Mouse (Mus musculus) cerebellum, adult 2 months (tissue): Measurements from ENCODE around the gene Sh2b2.

ENCODE experiments used
- CTCF ChIP-seq: fragments of 200-500 bp; IDR thresholded peaks from 2 replicates; pipeline ENCODE4 v1.5.1; 2011; ENCODE audit warnings: low read depth, mild to moderate bottlenecking, control low read depth, low read length, moderate library complexity, borderline replicate concordance; ENCODE audit not compliant: insufficient read depth
- POLR2A ChIP-seq: fragments of 200-500 bp; IDR thresholded peaks from 2 replicates; pipeline ENCODE4 v1.6.1; 2011; ENCODE audit warnings: low read length, control low read depth, borderline replicate concordance; ENCODE audit not compliant: insufficient read depth

GRCm38 (mm10) chr5:136201832-136202231 is 44.5 kb downstream of the Sh2b2 start:
- peak; percentile 95 for TF ChIP-seq CTCF
- TF ChIP-seq POLR2A = no peak
